Mouse (Mus musculus): ENCODE results near the gene Cpne9.

GRCm38 (mm10) chr6:113292938-113293337 lies 10.8 kb downstream of the Cpne9 start:
- TF ChIP-seq FLI1 (IDR thresholded peaks at IDR 0.05; ENCODE audit: low read length) (no peak), GATA1 (IDR thresholded peaks at IDR 0.05; ENCODE audit: borderline replicate concordance, low read length) (no peak)

Measured in megakaryocyte, embryonic 14.5 days (primary cell).